Mouse (Mus musculus) left cerebral cortex, adult 8-10 months (tissue): Measurements from ENCODE around the gene Rufy2. TPM values are rescaled to one million over a fixed set of nuclear protein-coding genes. Genes with fewer than 3 reads are reported as not detected.

Source experiments
- DNase-seq, 2 experiments: peaks; one replicate each; pipeline ENCODE4 v3.0.0; 2022; ENCODE audit warnings: low spot score in 2 of 2
- total RNA-seq, 4 experiments: library from RNA; stranded (reverse); gene quantifications; 2 replicates each; pipeline ENCODE4 v1.2.4; 2022

Rufy2 gene
- 100 to 1,000 TPM in 1 of 4 experiments, 10 to 100 TPM in 3; 87.2 to 102 (median 93.0) TPM for total RNA-seq

DNA sequence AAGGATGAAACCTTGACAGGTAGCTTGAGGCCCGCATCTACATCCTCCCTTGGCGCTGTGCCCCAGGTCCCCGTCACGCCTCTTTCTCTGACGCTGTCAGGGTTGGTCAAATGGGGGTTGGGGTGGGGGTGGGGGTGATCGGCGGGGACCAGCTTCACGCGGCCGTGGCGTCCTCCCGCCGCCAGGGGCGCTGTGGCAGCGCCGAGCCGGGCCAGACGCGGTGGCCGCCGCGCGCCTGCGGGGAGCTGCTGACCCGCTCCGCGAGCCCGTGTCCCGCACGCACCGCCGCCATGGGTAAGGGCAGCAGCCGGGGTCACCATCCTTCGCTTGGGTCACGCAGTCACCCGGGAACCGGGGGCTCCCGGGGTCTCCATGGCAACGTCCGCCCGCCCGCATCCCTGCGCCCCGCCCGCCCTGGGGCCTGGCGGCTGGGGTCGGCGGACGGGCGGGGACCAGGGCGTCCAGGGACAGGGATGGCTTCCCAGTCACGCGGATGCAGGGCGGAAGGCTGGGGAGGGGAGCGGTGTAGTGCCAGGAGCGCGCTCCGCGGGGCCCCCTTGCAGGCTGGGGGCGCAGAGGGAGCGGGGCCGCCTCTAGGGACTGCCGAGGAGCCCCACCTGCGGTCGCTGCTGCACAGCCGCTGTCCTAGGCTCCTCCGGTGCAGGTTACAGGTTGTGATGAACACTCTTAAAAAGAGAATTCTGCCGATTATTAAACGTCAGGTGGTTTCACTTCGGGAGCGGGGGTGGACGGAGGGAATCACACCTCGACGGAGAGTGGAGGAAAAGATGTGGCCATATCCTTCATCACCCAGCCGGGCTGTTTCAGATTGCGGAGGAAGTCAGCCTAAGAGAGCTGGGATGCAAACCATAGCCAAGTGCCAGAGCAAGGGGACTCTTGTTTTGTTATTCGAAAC lies at the start of gene Rufy2:
Gene Rufy2, plus strand, starts transcription at position 185 of the 916 bp plus-strand sequence.
- DNase-seq = peak; percentile 82 to 86

DNA sequence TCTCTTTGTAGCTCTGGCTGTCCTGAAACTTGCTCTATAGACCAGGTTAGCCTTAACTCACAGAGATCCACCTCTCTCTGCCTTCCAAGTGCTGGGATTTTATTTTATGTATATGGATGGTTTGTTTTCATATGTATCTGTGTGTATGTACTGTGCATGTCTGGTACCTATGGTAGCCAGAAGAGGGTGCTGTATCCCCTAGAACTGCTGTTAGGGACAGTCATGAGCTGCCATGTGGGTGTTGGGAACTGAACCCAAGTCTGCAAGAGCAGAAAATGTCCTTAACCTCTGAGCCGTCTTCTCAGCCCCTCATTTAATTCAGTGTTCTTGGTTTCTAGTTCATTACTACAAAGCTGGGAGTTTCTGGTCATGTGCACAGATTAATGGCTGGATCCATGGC lies 47.6 kb upstream of the Rufy2 start:
- DNase-seq = no peak

DNA sequence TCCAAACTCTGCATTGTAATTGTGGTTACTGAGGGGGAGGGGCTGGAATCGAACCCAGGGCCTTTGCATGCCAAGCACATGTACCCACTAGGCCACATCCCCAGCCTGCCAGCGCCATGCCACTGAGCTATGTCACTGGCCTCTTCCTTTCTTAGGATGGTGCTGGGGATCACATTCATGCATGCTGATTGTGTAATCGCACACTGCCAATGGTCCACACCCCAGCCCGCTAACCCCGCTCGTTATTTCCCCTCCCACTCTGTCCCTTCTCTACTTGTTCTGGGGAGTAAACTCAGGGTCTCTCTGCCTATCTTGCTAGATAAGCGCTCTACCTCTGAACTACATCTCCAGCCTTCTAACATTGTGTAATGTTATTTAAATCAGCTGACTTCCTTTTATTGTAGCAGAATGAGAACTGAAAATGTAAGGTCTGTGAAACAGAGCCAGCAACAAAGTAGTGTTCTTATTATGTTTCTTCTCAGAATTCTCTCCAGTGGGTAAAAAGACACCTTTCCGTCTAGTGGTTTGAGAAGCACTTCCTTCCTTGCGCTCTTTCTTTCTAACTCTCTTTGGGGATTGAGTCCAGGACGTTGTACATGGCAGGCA lies 34.9 kb upstream of the Rufy2 start:
- DNase-seq = no peak

DNA sequence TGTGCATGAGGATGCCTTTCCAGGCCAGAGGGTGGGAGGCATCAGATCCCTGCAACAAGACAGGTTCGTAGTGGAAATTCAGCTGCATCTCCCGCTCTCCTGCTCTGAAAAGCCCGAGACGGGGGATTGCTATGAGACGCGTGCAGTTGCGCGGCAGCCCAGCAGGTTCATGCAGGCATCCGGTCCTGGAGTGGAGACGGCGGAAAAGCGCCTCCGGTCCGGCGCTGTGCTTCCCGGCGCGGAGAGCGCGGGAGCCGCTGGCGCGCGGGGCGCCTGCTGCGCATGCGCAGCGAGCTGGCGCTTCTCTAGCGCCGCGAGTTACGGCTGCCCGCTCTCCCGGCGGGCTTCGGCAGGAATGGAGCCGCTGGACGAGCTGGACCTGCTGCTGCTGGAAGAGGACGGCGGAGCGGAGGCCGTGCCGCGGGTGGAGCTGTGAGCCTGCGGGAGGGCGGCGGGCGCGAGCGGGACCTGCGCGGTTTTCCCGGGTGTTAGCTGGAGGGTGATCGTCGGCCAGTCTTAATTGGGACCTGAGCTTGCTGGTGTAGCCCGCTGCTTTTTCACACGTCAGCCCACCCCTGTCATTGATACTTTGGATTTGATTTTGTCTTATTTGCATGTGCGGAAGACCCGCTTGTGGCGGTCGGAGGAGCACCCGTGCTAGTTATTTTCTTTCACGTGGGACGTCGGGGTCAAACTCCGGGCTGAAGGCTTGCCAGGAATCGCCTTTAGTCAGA lies 33.1 kb upstream of the Rufy2 start, which contains the start of gene Dna2:
Gene Dna2, plus strand, starts transcription at position 289 of the 734 bp plus-strand sequence.
- DNase-seq = peak; percentile 56 to 66

DNA sequence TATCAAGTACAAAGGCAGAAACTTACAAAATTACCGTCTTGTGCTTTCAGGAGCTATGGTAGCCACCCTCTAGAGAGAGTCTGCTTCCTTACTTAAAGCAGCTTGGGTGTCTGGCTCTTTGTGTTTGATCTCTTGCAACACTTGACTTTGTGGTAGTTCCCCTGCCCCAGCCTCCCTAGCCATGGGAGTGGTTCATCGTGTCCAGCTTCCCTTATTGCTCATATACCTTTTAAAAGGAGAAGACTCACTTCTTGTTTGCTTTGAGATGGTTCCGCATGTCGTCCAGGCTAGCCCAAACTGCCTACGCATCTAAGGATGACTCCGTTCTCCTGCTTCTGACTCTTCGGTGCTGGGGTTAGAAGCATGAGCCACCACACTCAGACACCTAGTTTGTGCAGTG lies 31.5 kb upstream of the Rufy2 start:
- no peak for DNase-seq

DNA sequence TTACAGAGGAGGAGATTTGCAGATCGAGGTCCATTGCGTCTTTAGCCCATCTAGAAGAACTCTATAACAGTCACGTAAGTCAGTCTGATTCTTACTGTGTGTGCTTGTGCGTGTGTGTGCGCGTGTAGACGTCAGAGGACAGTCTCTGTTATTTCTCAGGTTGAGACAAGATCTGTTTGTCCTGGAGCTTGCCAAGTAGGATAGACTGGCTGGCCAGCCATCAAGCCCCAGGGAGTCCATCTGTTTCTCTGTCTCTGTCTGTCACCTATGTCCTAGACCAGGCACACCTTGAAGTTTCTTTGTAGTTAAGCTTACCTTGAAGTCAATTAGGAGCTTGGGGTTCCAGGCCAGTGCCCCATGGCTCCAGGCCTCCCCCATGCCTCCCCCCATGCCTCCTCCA lies 16.1 kb upstream of the Rufy2 start:
- no peak for DNase-seq

DNA sequence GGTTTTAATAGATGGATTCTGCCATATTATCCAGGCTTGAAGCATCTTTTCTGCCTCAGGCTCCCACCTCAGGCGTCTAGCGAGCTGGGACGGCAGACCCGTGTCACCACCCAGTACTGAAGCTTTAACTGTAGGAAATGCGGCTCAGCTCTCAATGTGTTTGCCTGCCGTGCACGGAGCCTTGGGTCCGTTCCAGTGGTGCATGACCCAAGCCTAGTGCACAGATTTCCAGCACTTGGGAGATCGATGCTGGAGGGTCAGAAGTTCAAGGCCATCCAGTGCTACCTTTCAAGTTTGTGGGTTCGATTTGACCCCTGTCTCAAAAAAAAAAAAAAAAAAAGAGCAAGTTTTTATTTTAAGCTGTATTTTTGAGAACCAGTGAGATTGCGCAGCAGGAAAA lies 14.2 kb upstream of the Rufy2 start:
- DNase-seq = no peak

DNA sequence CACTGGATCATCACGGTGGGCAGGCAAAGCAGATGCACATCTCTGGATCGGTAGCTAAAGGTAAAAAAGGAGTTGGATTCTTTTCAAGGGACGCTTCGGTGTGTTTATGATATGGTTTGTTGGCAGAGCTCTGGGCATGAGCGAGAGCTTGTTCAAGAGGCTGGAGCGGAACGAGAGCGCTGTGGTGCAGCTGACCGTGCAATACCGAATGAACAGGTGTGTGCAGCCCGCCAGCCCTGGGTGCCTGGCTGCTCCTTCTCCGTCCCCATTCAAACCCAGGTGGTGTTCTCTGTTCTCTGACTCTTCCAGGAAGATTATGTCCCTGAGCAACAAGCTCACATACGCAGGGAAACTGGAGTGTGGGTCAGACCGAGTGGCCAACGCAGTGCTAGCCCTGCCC lies 13.7 kb upstream of the Rufy2 start:
- DNase-seq = no peak

DNA sequence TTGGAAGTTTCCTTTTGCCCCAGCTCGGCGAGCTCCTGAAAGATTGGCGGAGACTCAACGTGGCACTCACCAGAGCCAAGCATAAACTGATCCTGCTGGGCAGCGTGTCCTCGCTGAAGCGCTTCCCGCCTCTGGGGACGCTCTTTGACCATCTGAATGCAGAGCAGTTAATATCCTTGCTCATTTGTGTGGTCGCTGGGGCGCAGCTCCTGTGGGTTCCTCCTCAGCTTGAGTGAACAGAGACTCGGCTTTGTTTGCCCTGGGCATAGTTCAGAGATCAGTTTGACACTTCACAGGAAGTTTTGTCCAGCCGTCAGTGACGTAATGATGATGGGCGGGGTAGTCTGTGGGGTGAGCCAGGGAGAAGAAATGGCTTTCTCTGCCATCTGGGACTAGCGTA lies 8.2 kb upstream of the Rufy2 start:
- no peak for DNase-seq

DNA sequence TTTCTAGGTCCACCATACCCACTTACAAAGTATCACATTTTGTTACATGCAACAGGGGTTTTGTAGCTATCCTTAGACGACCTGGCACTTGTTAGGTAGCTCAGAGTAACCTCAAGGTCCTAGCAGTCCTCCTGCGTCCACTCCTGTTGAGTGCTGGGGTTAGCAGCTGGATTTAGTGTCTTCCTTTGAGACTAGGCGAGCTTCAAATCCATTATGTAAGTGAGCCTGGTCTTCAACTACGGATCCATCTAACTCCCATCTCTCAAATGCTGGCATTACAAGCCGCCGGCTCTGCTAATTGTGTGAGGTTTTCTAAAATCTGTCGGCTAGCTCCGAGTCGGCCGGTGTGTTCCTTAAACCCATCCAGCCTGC lies 370 bp upstream of the Rufy2 start:
- no peak for DNase-seq

DNA sequence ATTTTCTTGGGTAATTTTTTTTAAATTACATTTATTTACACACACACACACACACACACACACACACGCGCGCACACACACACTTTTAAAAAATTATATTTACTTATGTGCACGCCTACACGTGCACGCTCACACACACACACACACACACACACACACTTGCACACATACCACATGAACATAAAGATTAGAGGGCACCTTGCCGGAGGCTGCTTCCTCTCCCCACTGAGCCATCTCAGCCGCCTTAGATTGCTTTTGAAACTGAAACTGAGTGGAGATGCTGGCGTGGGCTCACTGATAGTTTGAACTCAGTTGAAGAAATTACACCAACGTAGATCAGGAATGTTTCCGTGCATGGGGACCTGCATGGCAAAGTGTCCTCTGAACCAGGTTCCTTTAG lies 4.0 kb downstream of the Rufy2 start:
- no peak for DNase-seq

DNA sequence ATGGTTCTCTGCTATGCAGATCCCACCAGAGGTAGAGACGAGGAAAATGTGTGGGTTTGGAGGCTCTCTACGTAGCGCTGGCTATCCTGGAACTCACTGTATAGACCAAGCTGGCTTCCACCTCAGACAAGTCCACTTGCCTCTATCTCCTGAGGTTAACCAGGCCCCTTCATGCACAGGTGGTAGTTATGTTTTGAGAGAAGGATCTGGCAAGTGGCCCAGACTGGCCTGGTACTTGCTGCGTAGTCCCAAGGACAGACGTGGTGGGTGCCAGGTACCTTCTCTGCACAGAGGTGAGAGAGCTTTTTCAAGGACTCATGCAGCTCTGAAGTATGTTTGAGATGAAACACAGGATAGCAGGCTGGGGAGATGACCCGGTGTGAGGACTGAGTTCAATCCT lies 4.5 kb downstream of the Rufy2 start:
- no peak for DNase-seq

DNA sequence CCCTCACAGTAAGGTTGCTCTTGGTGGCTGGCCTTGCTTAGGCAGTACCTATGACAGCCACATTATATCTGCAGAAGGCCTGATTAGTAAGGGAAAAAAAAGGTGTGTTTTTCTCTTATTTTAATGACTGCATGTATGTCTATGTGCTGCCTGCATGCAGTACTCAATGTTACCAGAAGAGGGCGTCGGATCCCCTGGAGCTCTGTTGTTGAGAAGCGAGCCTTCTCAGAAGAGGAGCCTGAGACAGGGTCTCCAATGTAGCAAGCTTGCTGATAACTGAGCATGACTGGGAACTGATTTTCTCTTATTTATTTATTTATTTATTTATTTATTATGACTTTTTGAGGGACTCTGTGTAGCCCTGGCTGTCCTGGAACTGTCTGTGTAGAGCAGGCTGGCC lies 7.3 kb downstream of the Rufy2 start:
- no peak for DNase-seq

DNA sequence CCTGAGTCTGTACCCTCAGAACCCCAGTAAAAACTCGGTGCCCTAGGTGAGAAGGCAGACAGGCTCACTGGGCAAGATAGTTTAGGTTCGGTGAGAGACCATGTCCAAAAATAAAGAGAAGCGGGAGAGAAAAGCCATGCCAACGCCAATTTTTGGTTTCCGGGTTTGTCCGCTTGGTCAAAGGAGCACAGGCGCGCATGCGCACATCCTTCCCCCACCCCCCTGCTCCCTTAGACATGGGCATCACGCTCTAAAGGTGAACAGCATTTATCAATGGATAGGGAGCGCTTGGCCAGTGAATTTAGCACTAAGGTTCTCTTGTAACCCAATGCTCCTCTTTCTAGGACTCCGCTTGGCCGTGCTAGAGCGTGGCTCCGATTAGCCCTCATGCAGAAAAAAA lies 10.6 kb downstream of the Rufy2 start:
- no peak for DNase-seq

DNA sequence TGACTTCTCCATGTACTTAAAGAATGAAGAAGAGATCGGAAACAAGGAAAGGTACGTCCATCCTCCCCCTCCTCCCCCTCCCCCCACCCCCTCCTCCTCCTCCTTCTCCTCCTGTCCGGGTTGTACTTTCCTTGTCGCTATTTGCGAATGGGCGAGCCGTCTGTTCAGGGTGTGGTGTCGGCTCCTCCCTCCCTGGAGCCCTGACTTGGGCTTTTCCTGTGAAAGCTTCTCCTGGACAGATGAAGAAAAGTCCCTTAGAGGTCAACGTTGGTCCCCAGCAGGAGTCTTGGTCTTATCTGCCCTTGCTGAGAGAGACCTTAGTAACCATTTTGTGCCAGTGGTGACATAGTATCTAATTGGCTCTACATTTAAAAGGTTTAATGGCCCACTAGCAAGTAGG lies 14.0 kb downstream of the Rufy2 start:
- no peak for DNase-seq

DNA sequence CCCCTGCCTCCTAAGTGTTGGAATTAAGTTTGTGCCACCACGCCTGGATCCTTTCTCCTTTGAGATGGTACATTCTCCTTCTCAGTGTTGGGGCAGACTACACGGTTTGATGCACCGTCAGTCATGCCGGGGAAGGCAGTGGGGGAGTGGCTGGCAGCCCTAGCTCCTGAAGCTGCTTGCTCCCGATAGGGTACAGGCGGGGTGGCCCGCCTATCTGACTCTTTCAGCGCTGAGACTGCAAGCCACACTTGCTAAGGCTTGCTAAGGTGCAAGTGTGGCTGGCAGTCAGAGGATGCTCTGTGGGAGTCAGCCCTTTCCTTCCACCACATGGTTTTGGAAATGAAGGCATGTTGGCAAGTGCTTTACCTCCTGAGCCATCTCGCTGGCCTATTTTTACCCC lies 20.6 kb downstream of the Rufy2 start:
- DNase-seq = no peak

DNA sequence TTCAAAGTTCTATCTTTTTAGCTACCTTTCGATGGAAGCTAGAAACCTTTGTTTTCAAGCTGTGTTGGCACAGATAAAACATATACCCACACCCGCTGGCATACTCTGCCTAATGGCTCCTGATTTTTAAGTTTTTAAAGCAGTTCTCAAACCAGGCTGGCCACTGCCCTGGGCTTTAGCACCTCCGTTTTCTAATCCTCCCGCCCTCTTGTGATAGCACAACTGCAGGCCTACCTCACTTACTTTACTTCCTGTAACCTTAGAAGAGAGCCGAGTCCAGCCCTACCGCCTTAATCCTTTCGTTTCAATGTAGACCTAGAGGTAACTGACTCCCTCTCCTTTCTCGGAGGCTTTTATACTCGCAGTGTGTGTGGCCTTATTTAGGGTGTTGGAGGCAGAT lies 23.2 kb downstream of the Rufy2 start:
- DNase-seq = no peak

DNA sequence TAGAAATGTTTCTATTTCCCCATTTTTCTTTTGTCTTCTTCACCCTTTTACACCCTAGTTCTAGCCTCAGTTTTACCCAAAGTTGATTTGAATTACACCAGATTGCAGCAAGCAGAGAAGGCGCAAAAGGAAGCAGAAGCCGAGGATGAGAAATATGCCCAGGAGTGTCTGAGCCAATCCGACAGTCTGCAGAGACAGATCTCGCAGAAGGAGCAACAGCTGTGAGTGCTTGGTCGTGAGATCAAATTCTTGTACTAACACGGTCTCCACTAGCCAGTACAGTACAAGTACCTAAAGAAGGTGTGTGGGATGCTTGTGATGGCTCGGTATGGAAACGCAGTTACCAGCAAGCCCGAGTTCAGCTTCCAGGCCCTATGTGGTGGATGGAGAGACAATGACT lies 24.5 kb downstream of the Rufy2 start:
- no peak for DNase-seq

DNA sequence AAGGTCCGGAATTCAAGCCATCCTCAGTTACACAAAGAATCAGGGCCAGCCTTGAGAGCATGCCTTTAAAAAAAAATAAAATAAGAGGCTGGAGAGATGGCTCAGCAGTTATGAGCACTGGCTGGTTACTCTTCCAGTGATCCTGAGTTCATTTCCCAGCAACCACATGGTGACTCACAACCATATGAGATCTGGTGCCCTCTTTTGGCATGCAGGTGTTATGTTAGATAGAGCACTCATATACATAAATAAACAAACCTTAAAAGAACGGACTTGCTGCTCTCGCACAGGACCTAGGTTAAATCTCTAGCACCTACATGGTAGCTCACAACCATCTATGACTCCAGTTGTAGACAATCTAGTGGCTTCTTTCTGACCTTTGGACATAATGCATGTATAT lies 28.2 kb downstream of the Rufy2 start:
- DNase-seq = no peak

DNA sequence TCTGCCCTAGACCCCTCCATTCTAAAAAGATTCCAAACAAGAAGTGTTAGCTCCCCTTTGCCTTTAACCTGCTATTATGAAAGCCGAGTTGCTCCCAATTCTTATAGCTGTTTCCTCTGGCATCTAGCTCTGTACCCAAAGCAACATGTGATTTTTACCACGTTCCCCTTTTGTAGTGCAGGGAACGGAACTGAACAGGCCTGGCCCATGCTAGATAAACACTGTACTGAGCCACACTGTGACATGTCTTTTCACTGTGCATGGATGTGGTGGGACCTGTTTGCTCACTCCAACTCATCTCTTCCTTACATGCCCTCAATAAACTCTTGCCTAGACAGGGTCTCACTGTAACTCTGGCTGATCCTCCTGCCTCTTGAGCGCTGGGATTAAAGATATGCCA lies 30.2 kb downstream of the Rufy2 start:
- no peak for DNase-seq

DNA sequence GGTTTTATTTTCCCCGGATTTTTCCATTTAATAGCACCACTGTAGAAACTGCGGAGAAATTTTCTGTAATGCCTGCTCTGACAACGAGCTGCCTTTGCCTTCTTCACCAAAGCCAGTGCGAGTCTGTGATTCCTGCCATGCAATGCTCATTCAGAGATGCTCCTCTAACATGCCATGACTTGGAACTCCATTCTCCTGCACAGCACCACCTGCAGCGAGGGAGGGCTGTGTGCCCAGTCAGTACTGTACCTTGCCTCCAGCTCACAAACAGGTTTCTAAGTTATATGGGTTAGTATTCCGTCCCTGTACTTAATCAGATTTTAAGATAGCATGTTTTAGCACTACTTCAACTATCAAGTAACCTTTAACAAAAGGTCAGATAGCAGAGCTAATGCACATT lies 31.5 kb downstream of the Rufy2 start:
- DNase-seq = no peak

DNA sequence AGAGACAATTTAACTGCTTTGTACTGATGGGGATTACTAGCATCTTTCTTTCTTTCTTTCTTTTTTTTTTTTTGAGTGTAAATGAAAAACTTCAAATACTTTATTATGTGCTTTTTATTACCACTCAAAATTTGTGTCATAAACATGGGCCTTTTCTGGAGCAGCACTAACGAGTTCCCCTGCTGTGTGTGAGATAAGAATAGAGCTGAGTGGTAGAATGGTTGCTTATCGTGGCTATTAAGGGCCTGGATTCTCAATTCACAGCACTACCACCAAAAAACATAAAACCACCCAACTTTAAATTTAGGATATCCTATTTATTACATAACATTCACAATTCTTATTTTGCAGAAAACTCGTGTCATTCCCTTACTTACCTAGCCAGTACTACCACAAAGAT lies 33.5 kb downstream of the Rufy2 start:
- no peak for DNase-seq
